Mouse (Mus musculus) thymus, adult 2 months (tissue): ENCODE data around the gene Scnn1b.

ENCODE experiments used
- CTCF ChIP-seq: fragments of 200-500 bp; IDR thresholded peaks from 2 replicates; pipeline ENCODE4 v1.5.1; 2012; ENCODE audit warnings: mild to moderate bottlenecking, control low read depth, low read length, moderate library complexity, borderline replicate concordance; ENCODE audit not compliant: control insufficient read depth, poor library complexity, insufficient read depth; ENCODE audit errors: extremely low read depth
- POLR2A ChIP-seq: fragments of 200-500 bp; IDR thresholded peaks from 2 replicates; pipeline ENCODE4 v1.6.1; 2012; ENCODE audit warnings: mild to moderate bottlenecking, low read length, control low read depth, moderate library complexity; ENCODE audit not compliant: control insufficient read depth, poor library complexity, insufficient read depth; ENCODE audit errors: extremely low read depth

- TF ChIP-seq POLR2A: no peak
- TF ChIP-seq CTCF: no peak
These were observed 76.2 kb downstream of the Scnn1b start for GRCm38 (mm10) chr7:121941016-121941415.
